ENCODE assay signal across 8 mouse cellular contexts in the genomic region with DNA sequence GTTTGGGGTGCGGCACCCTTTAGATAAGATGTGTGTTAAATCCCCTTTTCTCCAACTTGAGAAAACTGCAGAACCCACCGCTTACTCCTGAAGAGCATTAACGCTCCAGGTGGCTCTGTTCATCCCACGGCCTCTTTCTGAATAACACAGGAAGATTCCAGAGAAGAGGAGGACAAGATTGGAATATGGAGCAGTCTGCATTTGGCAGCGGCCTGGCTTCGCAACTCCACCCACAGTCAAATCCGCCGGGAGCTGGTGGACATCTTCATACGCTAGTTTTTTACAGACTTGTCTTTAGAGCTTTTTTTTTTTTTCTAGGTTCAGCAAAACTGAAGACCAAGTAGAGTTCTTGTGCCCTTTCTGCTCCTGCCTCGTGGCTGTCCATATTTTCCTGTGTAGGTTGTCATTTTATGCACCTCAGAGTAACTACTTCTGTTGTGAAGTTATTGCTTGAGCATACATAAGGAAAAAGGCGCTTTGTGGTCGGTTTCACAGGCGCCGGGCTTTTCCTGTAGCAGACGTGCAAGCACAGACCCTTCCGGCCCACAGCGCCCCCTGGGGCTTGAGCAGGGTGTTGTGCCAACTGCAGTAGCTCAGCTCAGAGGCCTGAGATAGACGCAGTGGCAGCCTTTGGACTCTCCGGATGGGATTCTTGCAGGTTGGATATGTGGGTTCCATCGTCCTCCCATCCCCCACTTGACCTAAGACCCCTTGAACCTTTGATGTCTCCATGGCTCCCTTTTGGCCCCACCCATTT. TPM values are rescaled to one million over a fixed set of nuclear protein-coding genes. Genes with fewer than 3 reads are reported as not detected.
DNase-seq lines count a peak whose midpoint lies in the region; ATAC-seq and TF ChIP-seq lines count a peak whose summit lies in the region.

No protein-coding gene starts in this region.

- H3K36me3 ChIP-seq in forebrain, postnatal 0 days (ENCODE audit: insufficient read depth): no peaks in the 10 kb centered on the region
- no peaks in the 10 kb centered on the region for H3K36me3 ChIP-seq in forebrain, embryonic 14.5 days (ENCODE audit: control insufficient read depth, insufficient read depth, low read length)
- no peaks in the 10 kb centered on the region for H3K36me3 ChIP-seq in testis, adult 2 months (ENCODE audit: control insufficient read depth, insufficient read depth, low read length)
- H3K36me3 ChIP-seq in liver, embryonic 11.5 days (ENCODE audit: control insufficient read depth, insufficient read depth, low read length): no peaks in the 10 kb centered on the region
- no peaks in the 10 kb centered on the region for H3K36me3 ChIP-seq in midbrain, embryonic 16.5 days (ENCODE audit: control insufficient read depth, insufficient read depth, low read length)

- no peaks in the 10 kb centered on the region for H3K9me3 ChIP-seq in forebrain, postnatal 0 days (ENCODE audit: low read length)
- no peaks in the 10 kb centered on the region for H3K9me3 ChIP-seq in forebrain, embryonic 14.5 days (replicated peaks; ENCODE audit: control insufficient read depth, low read length)
- H3K9me3 ChIP-seq in liver, embryonic 11.5 days (ENCODE audit: control insufficient read depth, low read length): no peaks in the 10 kb centered on the region
- no peaks in the 10 kb centered on the region for H3K9me3 ChIP-seq in midbrain, embryonic 16.5 days (replicated peaks; ENCODE audit: control insufficient read depth, low read length, poor library complexity, severe bottlenecking)

- no peaks in the 10 kb centered on the region for H3K4me1 ChIP-seq in forebrain, postnatal 0 days (ENCODE audit: insufficient read depth)
- H3K4me1 ChIP-seq in forebrain, embryonic 14.5 days (ENCODE audit: control insufficient read depth, insufficient read depth, low read length): no peaks in the 10 kb centered on the region
- H3K4me1 ChIP-seq in testis, adult 2 months (ENCODE audit: control insufficient read depth, insufficient read depth, low read length): no peaks in the 10 kb centered on the region
- no peaks in the 10 kb centered on the region for H3K4me1 ChIP-seq in liver, embryonic 11.5 days (replicated peaks; ENCODE audit: control insufficient read depth, insufficient read depth, low read length)
- peaks cover 3% of the 10 kb centered on the region for H3K4me1 ChIP-seq in midbrain, embryonic 16.5 days (ENCODE audit: control insufficient read depth, insufficient read depth, low read length)

- DNase-seq in forebrain, postnatal 0 days: no peak
- DNase-seq in forebrain, embryonic 14.5 days (ENCODE audit: low spot score): no peak
- DNase-seq in testis, postnatal 14 days (ENCODE audit: low spot score): no peak
- peak; percentile 34 for DNase-seq in forelimb bud, embryonic 11.5 days (ENCODE audit: low read depth, low spot score)
- peak; percentile 72 for DNase-seq in liver, embryonic 11.5 days (ENCODE audit: low spot score)
- DNase-seq in right cerebral cortex, postnatal 36 days (ENCODE audit: low spot score in 2 of 2): peak; percentile 56 to 69

- H3K4me3 ChIP-seq in forebrain, postnatal 0 days (ENCODE audit: low read depth, low read length): no peak overlapping the region
- no peak overlapping the region for H3K4me3 ChIP-seq in forebrain, embryonic 14.5 days (ENCODE audit: low read depth, low read length)
- H3K4me3 ChIP-seq in testis, adult 2 months (ENCODE audit: control insufficient read depth, low read depth, low read length): peak overlapping the region; percentile 75
- H3K4me3 ChIP-seq in liver, embryonic 11.5 days (ENCODE audit: low read depth, low read length): no peak overlapping the region
- H3K4me3 ChIP-seq in midbrain, embryonic 16.5 days (ENCODE audit: low read depth, low read length): no peak overlapping the region

- no peak overlapping the region for H3K27ac ChIP-seq in forebrain, postnatal 0 days (ENCODE audit: low read depth, low read length)
- H3K27ac ChIP-seq in forebrain, embryonic 14.5 days (ENCODE audit: low read depth, low read length): no peak overlapping the region
- H3K27ac ChIP-seq in testis, adult 2 months (ENCODE audit: control insufficient read depth, insufficient read depth, low read depth, low read length): no peak overlapping the region
- H3K27ac ChIP-seq in liver, embryonic 11.5 days (ENCODE audit: low read depth, low read length): no peak overlapping the region
- H3K27ac ChIP-seq in midbrain, embryonic 16.5 days (ENCODE audit: low read length): no peak overlapping the region

- TF ChIP-seq POLR2A in testis, adult 2 months (IDR thresholded peaks at IDR 0.05; ENCODE audit: control insufficient read depth, low read depth, low read length): no peak

- H3K9ac ChIP-seq in forebrain, postnatal 0 days: no peak overlapping the region
- no peak overlapping the region for H3K9ac ChIP-seq in forebrain, embryonic 14.5 days (ENCODE audit: low read length)
- no peak overlapping the region for H3K9ac ChIP-seq in liver, embryonic 11.5 days (ENCODE audit: low read depth, low read length)
- no peak overlapping the region for H3K9ac ChIP-seq in midbrain, embryonic 16.5 days (ENCODE audit: low read depth, low read length)

- no peak for ATAC-seq in forebrain, postnatal 0 days
- no peak for ATAC-seq in forebrain, embryonic 14.5 days
- peak; percentile 66 for ATAC-seq in liver, embryonic 11.5 days (replicated peaks; ENCODE audit: low FRiP score)
- ATAC-seq in midbrain, embryonic 16.5 days: no peak

- peak; percentile 30 for TF ChIP-seq CTCF in forebrain, postnatal 0 days (IDR thresholded peaks at IDR 0.05; ENCODE audit: low read depth)
- peak; percentile 40; the same call in 1 of the 2 replicates for TF ChIP-seq CTCF in testis, adult 2 months (IDR thresholded peaks at IDR 0.05; ENCODE audit: control insufficient read depth, insufficient read depth, insufficient replicate concordance, low read depth, low read length)

- no peak overlapping the region for H3K4me2 ChIP-seq in forebrain, postnatal 0 days (ENCODE audit: low read depth)
- no peak overlapping the region for H3K4me2 ChIP-seq in forebrain, embryonic 14.5 days (ENCODE audit: low read length)
- H3K4me2 ChIP-seq in liver, embryonic 11.5 days: no peak overlapping the region
- no peak overlapping the region for H3K4me2 ChIP-seq in midbrain, embryonic 16.5 days (ENCODE audit: low read length)

- WGBS in forebrain, postnatal 0 days: 69% methylated on average over 20 of the region's 20 CpGs
- WGBS in forebrain, embryonic 14.5 days: 67% methylated on average over 20 of the region's 20 CpGs
- 53% methylated on average over 20 of the region's 20 CpGs for WGBS in liver, embryonic 11.5 days
- WGBS in midbrain, embryonic 16.5 days: 66% methylated on average over 20 of the region's 20 CpGs

- no peaks in the 10 kb centered on the region for H3K27me3 ChIP-seq in forebrain, postnatal 0 days (ENCODE audit: insufficient read depth, low read length)
- H3K27me3 ChIP-seq in forebrain, embryonic 14.5 days (replicated peaks; ENCODE audit: control insufficient read depth, insufficient read depth, low read length): no peaks in the 10 kb centered on the region
- H3K27me3 ChIP-seq in testis, adult 2 months (ENCODE audit: control insufficient read depth, insufficient read depth, low read length): no peaks in the 10 kb centered on the region
- H3K27me3 ChIP-seq in liver, embryonic 11.5 days (replicated peaks; ENCODE audit: control insufficient read depth, insufficient read depth, low read length): no peaks in the 10 kb centered on the region
- no peaks in the 10 kb centered on the region for H3K27me3 ChIP-seq in midbrain, embryonic 16.5 days (ENCODE audit: control insufficient read depth, insufficient read depth, low read depth, low read length)

RNA-seq across cellular contexts. Expression of a gene that starts 1.7 kb away (rescaled TPM):
- 0.15 TPM in 1 of 2 replicates, not detected in the other for total RNA-seq in forebrain, postnatal 0 days (2014; rRNA removed)
- not detected in 2 replicates for polyA plus RNA-seq in forebrain, postnatal 0 days (2015; fragmentation: Nextera tagmentation; extraction: Ambion mirVana)
- polyA plus RNA-seq in forebrain, embryonic 14.5 days (2014; fragmentation: Nextera tagmentation; extraction: Ambion mirVana): 0.13 TPM in 1 of 2 replicates, not detected in the other
- 102 and 108 TPM in 2 replicates for polyA plus RNA-seq in testis, adult 2 months (2012; rRNA removed)
- polyA plus RNA-seq in liver, embryonic 11.5 days (2014; fragmentation: Nextera tagmentation; extraction: Ambion mirVana): not detected in 2 replicates
- polyA plus RNA-seq in midbrain, embryonic 16.5 days (2015; fragmentation: Nextera tagmentation; extraction: Ambion mirVana): not detected in 2 replicates

RNA-seq across cellular contexts. Expression of a gene that starts 18.4 kb away (rescaled TPM):
- total RNA-seq in forebrain, postnatal 0 days (2014; rRNA removed): 24.7 and 27.5 TPM in 2 replicates
- 54.3 and 61.7 TPM in 2 replicates for polyA plus RNA-seq in forebrain, postnatal 0 days (2015; fragmentation: Nextera tagmentation; extraction: Ambion mirVana)
- 95.3 and 110 TPM in 2 replicates for polyA plus RNA-seq in forebrain, embryonic 14.5 days (2014; fragmentation: Nextera tagmentation; extraction: Ambion mirVana)
- polyA plus RNA-seq in testis, adult 2 months (2012; rRNA removed): 4.7 and 7.7 TPM in 2 replicates
- 106 and 117 TPM in 2 replicates for polyA plus RNA-seq in liver, embryonic 11.5 days (2014; fragmentation: Nextera tagmentation; extraction: Ambion mirVana)
- polyA plus RNA-seq in midbrain, embryonic 16.5 days (2015; fragmentation: Nextera tagmentation; extraction: Ambion mirVana): 56.0 and 62.3 TPM in 2 replicates

RNA-seq across cellular contexts. Expression of a gene that starts 27.3 kb away (rescaled TPM):
- 1.5 and 3.9 TPM in 2 replicates for total RNA-seq in forebrain, postnatal 0 days (2014; rRNA removed)
- polyA plus RNA-seq in forebrain, postnatal 0 days (2015; fragmentation: Nextera tagmentation; extraction: Ambion mirVana): 7.6 and 10.2 TPM in 2 replicates
- 17.6 and 19.4 TPM in 2 replicates for polyA plus RNA-seq in forebrain, embryonic 14.5 days (2014; fragmentation: Nextera tagmentation; extraction: Ambion mirVana)
- 0.11 and 0.16 TPM in 2 replicates for polyA plus RNA-seq in testis, adult 2 months (2012; rRNA removed)
- 0.26 TPM in 1 of 2 replicates, not detected in the other for polyA plus RNA-seq in liver, embryonic 11.5 days (2014; fragmentation: Nextera tagmentation; extraction: Ambion mirVana)
- 8.1 and 8.5 TPM in 2 replicates for polyA plus RNA-seq in midbrain, embryonic 16.5 days (2015; fragmentation: Nextera tagmentation; extraction: Ambion mirVana)

RNA-seq across cellular contexts. Expression of a gene that starts 39.7 kb away (rescaled TPM):
- not detected in 2 replicates for total RNA-seq in forebrain, postnatal 0 days (2014; rRNA removed)
- polyA plus RNA-seq in forebrain, postnatal 0 days (2015; fragmentation: Nextera tagmentation; extraction: Ambion mirVana): not detected in 2 replicates
- polyA plus RNA-seq in forebrain, embryonic 14.5 days (2014; fragmentation: Nextera tagmentation; extraction: Ambion mirVana): 0.10 TPM in 1 of 2 replicates, not detected in the other
- polyA plus RNA-seq in testis, adult 2 months (2012; rRNA removed): 0.32 and 0.49 TPM in 2 replicates
- polyA plus RNA-seq in liver, embryonic 11.5 days (2014; fragmentation: Nextera tagmentation; extraction: Ambion mirVana): 0.05 TPM in 1 of 2 replicates, not detected in the other
- not detected in 2 replicates for polyA plus RNA-seq in midbrain, embryonic 16.5 days (2015; fragmentation: Nextera tagmentation; extraction: Ambion mirVana)

Comparison
In these comparisons a context has a peak if more than half of its experiments do, and no peak if none do; other contexts are left out.
1. DNase-seq: peak in forelimb bud, embryonic 11.5 days (single experiment), liver, embryonic 11.5 days (single experiment) and right cerebral cortex, postnatal 36 days (2 of 2); none in forebrain, postnatal 0 days (single experiment), forebrain, embryonic 14.5 days (single experiment) and testis, postnatal 14 days (single experiment).
2. RNA of a gene that starts 1.7 kb away (polyA plus RNA-seq): 102 to 108 TPM in testis, adult 2 months; 0.13 TPM in forebrain, embryonic 14.5 days, not detected in midbrain, embryonic 16.5 days, not detected in forebrain, postnatal 0 days and not detected in liver, embryonic 11.5 days; every median in the first group is over 10 times any median in the second.